Mouse (Mus musculus): ENCODE measurements around the gene Arhgef2. TPM values are rescaled to one million over a fixed set of nuclear protein-coding genes. Genes with fewer than 3 reads are reported as not detected.

Arhgef2 gene
- polyA plus RNA-seq, 1 experiment from 2014 or later, result 127 TPM

DNA sequence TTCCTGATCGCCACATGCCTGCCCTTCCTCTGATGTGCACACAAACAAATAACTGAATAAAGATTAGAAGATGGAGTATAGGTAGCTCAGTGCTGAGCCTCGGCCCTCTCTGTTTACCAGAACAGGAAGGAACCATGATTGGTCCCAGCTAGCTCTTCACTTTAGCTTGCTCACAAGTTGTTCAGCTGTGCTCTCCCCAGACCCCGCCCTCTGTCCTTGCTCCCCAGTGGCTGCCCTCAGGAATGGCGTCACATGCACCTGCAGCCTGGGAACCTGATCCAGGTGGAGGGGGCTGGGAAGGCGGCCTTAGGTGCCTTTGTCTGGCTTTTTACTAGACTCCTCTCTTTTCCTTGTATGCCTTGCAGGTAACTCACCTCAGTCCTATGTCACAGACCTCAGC lies 9.4 kb downstream of the Arhgef2 start:
- peak overlapping the region; percentile 48; the same call in 1 of the 2 replicates for H3K27ac ChIP-seq (ENCODE audit: low read depth, low read length)
- no peak overlapping the region; the same call in 1 of the 2 replicates for H3K4me3 ChIP-seq (ENCODE audit: low read length)
- H3K4me2 ChIP-seq (replicated peaks; ENCODE audit: low read depth, low read length), result peak overlapping the region; percentile 26; the same call in 1 of the 2 replicates
- peak; percentile 50 for ATAC-seq (ENCODE audit: low FRiP score, low TSS enrichment)
- H3K27me3 ChIP-seq (ENCODE audit: control insufficient read depth, insufficient read depth, low read length), result no peaks in the 10 kb centered on the region
- H3K9me3 ChIP-seq (ENCODE audit: control insufficient read depth, low read length), result no peaks in the 10 kb centered on the region
- H3K9ac ChIP-seq (ENCODE audit: low read depth, low read length), result 0 out of 2 replicates have a peak overlapping the region, but pooled peaks have one; percentile 36
- H3K4me1 ChIP-seq (ENCODE audit: control insufficient read depth, insufficient read depth, low read length), result peaks cover 26% of the 10 kb centered on the region
- WGBS, result 61% methylated on average over 5 of the region's 5 CpGs
- H3K36me3 ChIP-seq (ENCODE audit: control insufficient read depth, insufficient read depth, low read length), result no peaks in the 10 kb centered on the region

DNA sequence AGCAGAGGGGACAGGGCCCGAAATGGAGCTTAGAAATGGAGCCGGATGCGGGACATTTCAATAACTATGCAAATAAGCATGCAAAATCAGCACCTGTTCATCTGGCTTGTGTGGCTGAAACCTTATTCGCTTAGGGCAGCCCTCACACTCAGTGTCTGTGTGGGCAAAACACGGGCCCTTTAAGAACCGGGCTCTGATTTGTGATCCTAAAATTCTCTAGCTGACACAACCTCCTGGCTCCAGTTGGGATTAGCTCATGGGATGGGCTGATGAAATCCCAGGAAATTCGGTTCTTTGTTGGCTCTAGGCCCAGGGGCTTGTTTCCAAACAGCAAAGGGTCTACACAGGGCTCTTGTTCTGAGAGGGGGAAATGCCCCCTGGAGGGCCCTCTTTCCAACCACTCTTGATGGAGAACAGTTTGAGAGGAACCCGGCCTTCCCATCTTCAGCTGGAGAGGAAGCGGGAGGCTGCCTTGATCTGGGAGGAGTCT lies 10.2 kb downstream of the Arhgef2 start:
- H3K27ac ChIP-seq (ENCODE audit: low read depth, low read length), result peak overlapping the region; percentile 48
- peak overlapping the region; percentile 26 for H3K4me2 ChIP-seq (replicated peaks; ENCODE audit: low read depth, low read length)
- H3K9me3 ChIP-seq (ENCODE audit: control insufficient read depth, low read length), result no peaks in the 10 kb centered on the region
- 54% methylated on average over 9 of the region's 9 CpGs for WGBS
- peak overlapping the region; percentile 36 for H3K9ac ChIP-seq (ENCODE audit: low read depth, low read length)
- no peak for ATAC-seq (ENCODE audit: low FRiP score, low TSS enrichment)
- H3K4me1 ChIP-seq (ENCODE audit: control insufficient read depth, insufficient read depth, low read length), result peaks cover 31% of the 10 kb centered on the region
- no peaks in the 10 kb centered on the region for H3K36me3 ChIP-seq (ENCODE audit: control insufficient read depth, insufficient read depth, low read length)
- no peaks in the 10 kb centered on the region for H3K27me3 ChIP-seq (ENCODE audit: control insufficient read depth, insufficient read depth, low read length)
- peak overlapping the region; percentile 4; the same call in 1 of the 2 replicates for H3K4me3 ChIP-seq (ENCODE audit: low read length)

GRCm38 (mm10) chr3:88616951-88617500 lies 11.3 kb downstream of the Arhgef2 start:
- H3K27ac ChIP-seq (ENCODE audit: low read depth, low read length), result 0 out of 2 replicates have a peak overlapping the region, but pooled peaks have one; percentile 32
- WGBS, result 66% methylated on average over 3 of the region's 3 CpGs

GRCm38 (mm10) chr3:88618074-88618871 lies 12.5 kb downstream of the Arhgef2 start:
- no peak for ATAC-seq (ENCODE audit: low FRiP score, low TSS enrichment)
- Histone ChIP-seq H3K27me3 (ENCODE audit: control insufficient read depth, insufficient read depth, low read length) (no peaks in the 10 kb centered on the region), H3K9ac (ENCODE audit: low read depth, low read length) (no peak overlapping the region; the same call in 1 of the 2 replicates)

More at GRCm38 (mm10) chr3:88616951-88617500, 11.3 kb downstream of the Arhgef2 start:
- Histone ChIP-seq H3K27me3 (ENCODE audit: control insufficient read depth, insufficient read depth, low read length) (no peaks in the 10 kb centered on the region), H3K4me1 (ENCODE audit: control insufficient read depth, insufficient read depth, low read length) (peaks cover 31% of the 10 kb centered on the region), H3K4me2 (replicated peaks; ENCODE audit: low read depth, low read length) (no peak overlapping the region), H3K36me3 (ENCODE audit: control insufficient read depth, insufficient read depth, low read length) (no peaks in the 10 kb centered on the region), H3K9me3 (ENCODE audit: control insufficient read depth, low read length) (no peaks in the 10 kb centered on the region), H3K9ac (ENCODE audit: low read depth, low read length) (no peak overlapping the region), H3K4me3 (ENCODE audit: low read length) (no peak overlapping the region)
- no peak for ATAC-seq (ENCODE audit: low FRiP score, low TSS enrichment)

DNA sequence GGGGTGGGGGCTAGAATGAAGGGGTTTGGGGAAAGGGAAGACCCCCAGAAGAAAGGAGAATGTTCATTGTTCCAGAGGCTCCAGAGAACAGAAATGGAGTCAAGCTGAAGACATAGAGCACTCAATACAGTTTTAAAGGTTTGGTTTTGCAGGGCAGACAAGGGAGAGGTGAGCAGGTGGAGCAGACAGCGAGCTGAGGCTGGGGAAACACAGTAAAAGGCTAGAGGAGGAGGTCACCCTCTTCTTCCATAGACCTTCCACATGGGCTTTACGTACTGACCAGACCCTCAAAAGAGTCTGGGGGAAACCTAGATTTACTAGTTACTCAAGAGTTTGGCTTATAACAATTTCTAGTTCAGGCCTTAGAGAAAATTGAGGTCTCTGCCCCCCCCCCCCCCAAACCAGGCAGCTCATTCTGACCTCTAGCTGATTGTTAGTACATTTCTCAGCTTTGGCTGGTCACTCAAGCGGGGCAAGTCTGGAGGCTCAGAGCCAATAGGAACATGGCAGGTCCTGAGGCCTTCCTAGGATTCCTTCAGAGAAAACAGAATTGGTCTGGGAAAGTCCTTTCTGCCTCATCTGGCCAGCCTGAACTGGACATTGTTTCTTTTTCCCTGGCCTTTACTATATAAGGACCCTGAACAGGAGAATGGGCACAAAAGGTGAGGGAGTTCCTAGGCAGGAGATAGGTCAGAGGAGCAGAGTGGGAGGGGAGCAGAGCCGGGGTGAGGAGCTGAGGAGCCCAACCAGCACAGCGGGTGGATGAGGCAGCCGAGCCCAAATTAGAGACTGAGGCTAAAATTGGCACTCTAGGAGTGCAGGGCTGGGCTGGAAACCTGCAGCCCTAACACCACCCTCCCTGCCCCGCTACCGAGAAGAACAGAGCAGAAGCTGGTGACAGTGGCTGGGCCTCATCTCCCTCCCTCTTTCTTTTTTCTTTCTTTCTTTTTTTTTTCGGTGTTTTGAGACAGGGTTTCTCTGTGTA lies 13.6 kb downstream of the Arhgef2 start:
- Histone ChIP-seq H3K27ac (ENCODE audit: low read depth, low read length) (no peak overlapping the region), H3K9ac (ENCODE audit: low read depth, low read length) (no peak overlapping the region), H3K4me1 (ENCODE audit: control insufficient read depth, insufficient read depth, low read length) (peaks cover 42% of the 10 kb centered on the region), H3K4me2 (replicated peaks; ENCODE audit: low read depth, low read length) (no peak overlapping the region), H3K36me3 (ENCODE audit: control insufficient read depth, insufficient read depth, low read length) (no peaks in the 10 kb centered on the region), H3K4me3 (ENCODE audit: low read length) (no peak overlapping the region), H3K27me3 (ENCODE audit: control insufficient read depth, insufficient read depth, low read length) (no peaks in the 10 kb centered on the region), H3K9me3 (ENCODE audit: control insufficient read depth, low read length) (no peaks in the 10 kb centered on the region)
- ATAC-seq (ENCODE audit: low FRiP score, low TSS enrichment), result no peak
- WGBS, result 45% methylated on average over 9 of the region's 9 CpGs

More at GRCm38 (mm10) chr3:88618074-88618871, 12.5 kb downstream of the Arhgef2 start:
- Histone ChIP-seq H3K4me2 (replicated peaks; ENCODE audit: low read depth, low read length) (no peak overlapping the region), H3K4me1 (ENCODE audit: control insufficient read depth, insufficient read depth, low read length) (peaks cover 33% of the 10 kb centered on the region), H3K36me3 (ENCODE audit: control insufficient read depth, insufficient read depth, low read length) (no peaks in the 10 kb centered on the region), H3K27ac (ENCODE audit: low read depth, low read length) (no peak overlapping the region), H3K9me3 (ENCODE audit: control insufficient read depth, low read length) (no peaks in the 10 kb centered on the region), H3K4me3 (ENCODE audit: low read length) (no peak overlapping the region)
- WGBS, result 56% methylated on average over 8 of the region's 8 CpGs

DNA sequence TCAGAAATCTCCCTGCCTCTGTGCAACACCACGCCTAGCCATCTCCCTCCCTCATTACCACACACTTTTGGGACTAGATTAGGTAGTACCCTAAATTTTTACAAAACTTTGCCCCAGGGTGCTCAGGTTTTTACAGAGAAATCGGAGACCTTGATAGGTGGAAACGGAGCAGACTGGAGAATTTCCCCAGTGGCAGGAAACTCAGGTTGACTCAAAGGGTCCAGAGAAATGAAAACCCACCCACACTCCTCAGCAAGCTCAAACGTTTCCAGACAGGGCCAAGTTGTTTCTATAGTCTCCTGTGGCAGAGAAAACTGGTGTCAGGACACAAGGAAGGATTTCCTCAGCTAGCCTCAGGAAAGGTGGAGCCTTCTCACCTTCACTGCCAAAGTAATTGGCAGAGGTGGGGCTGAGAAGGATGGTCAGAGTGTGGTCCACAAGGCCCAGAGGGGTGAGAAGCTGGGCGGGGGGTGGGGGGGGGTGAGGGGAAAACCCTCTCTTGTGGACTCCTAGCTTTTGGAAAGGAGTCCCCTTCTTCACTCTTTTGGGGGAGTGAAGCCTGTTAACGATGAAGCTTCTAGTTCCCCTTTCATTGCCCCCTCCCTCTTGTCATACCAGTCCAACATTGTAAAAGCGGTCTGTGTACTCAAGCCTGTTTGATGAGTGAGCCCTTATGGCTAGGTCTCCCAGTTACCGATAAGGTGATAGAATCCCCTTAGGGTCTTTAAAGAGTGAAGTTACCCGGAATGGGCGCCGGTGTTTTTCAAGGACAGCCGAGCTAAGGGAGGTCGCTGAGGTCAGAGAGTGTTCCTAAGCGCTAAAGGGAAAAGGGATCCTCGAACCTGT lies 14.6 kb downstream of the Arhgef2 start:
- Histone ChIP-seq H3K9ac (ENCODE audit: low read depth, low read length) (peak overlapping the region; percentile 86), H3K27me3 (ENCODE audit: control insufficient read depth, insufficient read depth, low read length) (no peaks in the 10 kb centered on the region), H3K4me3 (ENCODE audit: low read length) (peak overlapping the region; percentile 67), H3K27ac (ENCODE audit: low read depth, low read length) (peak overlapping the region; percentile 97; the same call in 1 of the 2 replicates), H3K4me2 (replicated peaks; ENCODE audit: low read depth, low read length) (peak overlapping the region; percentile 95), H3K9me3 (ENCODE audit: control insufficient read depth, low read length) (no peaks in the 10 kb centered on the region), H3K36me3 (ENCODE audit: control insufficient read depth, insufficient read depth, low read length) (0 out of 2 replicates have a peak, but pooled peaks cover 4% of the 10 kb centered on the region), H3K4me1 (ENCODE audit: control insufficient read depth, insufficient read depth, low read length) (peaks cover 52% of the 10 kb centered on the region)
- 13% methylated on average over 15 of the region's 15 CpGs for WGBS
- ATAC-seq (ENCODE audit: low FRiP score, low TSS enrichment), result peak; percentile 0; the same call in 1 of the 2 replicates

DNA sequence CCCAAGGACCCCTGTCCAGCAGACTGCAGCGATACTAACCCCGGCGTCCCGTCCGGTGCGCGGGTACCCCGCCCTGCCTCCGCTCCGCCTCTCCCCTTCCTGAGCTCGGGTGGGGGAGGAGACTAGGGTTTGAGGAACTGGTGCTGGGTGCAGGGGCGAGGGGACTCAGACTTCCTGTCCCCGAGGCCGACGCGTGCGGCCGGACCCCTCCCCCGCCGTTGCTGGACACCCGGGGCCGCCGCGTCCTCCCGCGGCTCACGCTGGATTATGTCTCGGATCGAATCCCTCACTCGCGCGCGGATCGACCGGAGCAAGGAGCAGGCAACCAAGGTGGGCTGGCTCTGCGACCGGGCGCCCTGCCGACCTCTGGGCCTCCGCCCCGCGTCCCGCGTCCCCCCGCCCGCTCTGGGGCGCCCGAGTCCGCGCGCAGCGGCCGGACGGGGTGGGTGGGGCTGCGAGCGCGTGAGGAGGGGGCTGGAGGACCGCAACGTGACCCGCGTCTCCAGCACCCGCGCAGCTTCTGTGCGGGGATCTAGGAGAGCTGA lies 15.3 kb downstream of the Arhgef2 start:
- no peaks in the 10 kb centered on the region for H3K9me3 ChIP-seq (ENCODE audit: control insufficient read depth, low read length)
- H3K36me3 ChIP-seq (ENCODE audit: control insufficient read depth, insufficient read depth, low read length), result 0 out of 2 replicates have a peak, but pooled peaks cover 4% of the 10 kb centered on the region
- peaks cover 52% of the 10 kb centered on the region for H3K4me1 ChIP-seq (ENCODE audit: control insufficient read depth, insufficient read depth, low read length)
- peak overlapping the region; percentile 97 for H3K27ac ChIP-seq (ENCODE audit: low read depth, low read length)
- H3K4me3 ChIP-seq (ENCODE audit: low read length), result peak overlapping the region; percentile 67
- peak overlapping the region; percentile 95 for H3K4me2 ChIP-seq (replicated peaks; ENCODE audit: low read depth, low read length)
- peak; percentile 76 for ATAC-seq (ENCODE audit: low FRiP score, low TSS enrichment)
- no peaks in the 10 kb centered on the region for H3K27me3 ChIP-seq (ENCODE audit: control insufficient read depth, insufficient read depth, low read length)
- H3K9ac ChIP-seq (ENCODE audit: low read depth, low read length), result peak overlapping the region; percentile 86
- WGBS, result under 1% methylated on average over 55 of the region's 64 CpGs

All from kidney, embryonic 14.5 days (tissue).